Mouse (Mus musculus) limb, embryonic 12.5 days (tissue): ENCODE results near the gene Mta3. TPM values are rescaled to one million over a fixed set of nuclear protein-coding genes. Genes with fewer than 3 reads are reported as not detected.
A peak's percentile ranks its signal among the peaks of the same experiment; 100 is the strongest.
"Not testable (repeated sequence)": the region's sequence is repeated elsewhere in the genome, so short reads cannot be mapped to it uniquely, and the experiment has no call there.

Experiments
- ATAC-seq: fragments of 200-750 bp; cut with Nextera tagmentation; 2 replicates; pipeline ENCODE4 v1.8.0; 2017; ENCODE audit warnings: low read depth, moderate TSS enrichment; ENCODE audit not compliant: insufficient number of reproducible peaks, insufficient read depth, low FRiP score, low TSS enrichment
- H3K27ac ChIP-seq: fragments of 300-500 bp; sonication (generic); 2 replicates; pipeline ENCODE4 v1.5.1; 2016; ENCODE audit warnings: mild to moderate bottlenecking, moderate library complexity
- H3K27me3 ChIP-seq: fragments of 300-500 bp; sonication (generic); 2 replicates; pipeline ENCODE4 v1.6.1; 2016; ENCODE audit warnings: mild to moderate bottlenecking, moderate library complexity
- H3K36me3 ChIP-seq: fragments of 300-500 bp; sonication (generic); 2 replicates; pipeline ENCODE4 v1.6.1; 2016; ENCODE audit warnings: mild to moderate bottlenecking, moderate library complexity
- H3K4me1 ChIP-seq: fragments of 300-500 bp; sonication (generic); replicated peaks from 2 replicates; pipeline ENCODE4 v1.6.1; 2016
- H3K4me2 ChIP-seq: fragments of 300-500 bp; sonication (generic); 2 replicates; pipeline ENCODE4 v1.6.1; 2016; ENCODE audit warnings: mild to moderate bottlenecking, moderate library complexity
- H3K4me3 ChIP-seq: fragments of 300-500 bp; sonication (generic); replicated peaks from 2 replicates; pipeline ENCODE4 v1.5.1; 2016; ENCODE audit warnings: mild to moderate bottlenecking
- H3K9ac ChIP-seq: fragments of 300-500 bp; sonication (generic); replicated peaks from 2 replicates; pipeline ENCODE4 v1.6.1; 2016; ENCODE audit warnings: mild to moderate bottlenecking, moderate library complexity
- H3K9me3 ChIP-seq: fragments of 300-500 bp; sonication (generic); 2 replicates; pipeline ENCODE4 v1.6.1; 2016; ENCODE audit warnings: mild to moderate bottlenecking, moderate library complexity
- WGBS: fragments of 180-500 bp; shearing (Covaris S2); methylation state at CpG from one replicate; pipeline ENCODE4 v1.1.7; 2016; 5-methylcytosine and 5-hydroxymethylcytosine counted together
- polyA plus RNA-seq: library from polyadenylated mRNA; unstranded; fragments of >200 nt; fragmentation: Nextera tagmentation; extraction: Ambion mirVana; gene quantifications from 2 replicates; pipeline ENCODE4 v1.2.1, GENCODE M21; 2016

Mta3 gene
- polyA plus RNA-seq, 1 experiment from 2014 or later = 46.2 TPM

GRCm38 (mm10) chr17:83849717-83850116, 143.8 kb downstream of the Mta3 start:
- Histone ChIP-seq H3K27me3 (no peaks in the 10 kb centered on the region), H3K9me3 (no peaks in the 10 kb centered on the region), H3K27ac (no peak overlapping the region), H3K4me3 (no peak overlapping the region), H3K36me3 (no peaks in the 10 kb centered on the region), H3K9ac (no peak overlapping the region), H3K4me1 (peaks cover 7% of the 10 kb centered on the region; the same call in 1 of the 2 replicates), H3K4me2 (no peak overlapping the region)
- no peak for ATAC-seq
- WGBS = 74% methylated on average over 5 of the region's 5 CpGs

GRCm38 (mm10) chr17:83850458-83850857, 144.5 kb downstream of the Mta3 start:
- no peak for ATAC-seq
- Histone ChIP-seq H3K36me3 (no peaks in the 10 kb centered on the region), H3K27ac (no peak overlapping the region), H3K4me3 (no peak overlapping the region), H3K4me2 (no peak overlapping the region), H3K27me3 (no peaks in the 10 kb centered on the region), H3K9me3 (no peaks in the 10 kb centered on the region), H3K9ac (no peak overlapping the region), H3K4me1 (peaks cover 7% of the 10 kb centered on the region; the same call in 1 of the 2 replicates)
- WGBS = 10% methylated on average over 9 of the region's 9 CpGs

- Histone ChIP-seq H3K4me1 (peaks cover 7% of the 10 kb centered on the region; the same call in 1 of the 2 replicates), H3K27me3 (no peaks in the 10 kb centered on the region), H3K4me2 (no peak overlapping the region), H3K4me3 (no peak overlapping the region), H3K9me3 (no peaks in the 10 kb centered on the region), H3K36me3 (no peaks in the 10 kb centered on the region), H3K9ac (no peak overlapping the region), H3K27ac (no peak overlapping the region)
- ATAC-seq = no peak
- WGBS = 88% methylated on average over 5 of the region's 5 CpGs
Observed at GRCm38 (mm10) chr17:83850864-83851263, 144.9 kb downstream of the Mta3 start.

- H3K9me3 ChIP-seq = no peaks in the 10 kb centered on the region
- H3K4me1 ChIP-seq = peaks cover 6% of the 10 kb centered on the region; the same call in 1 of the 2 replicates
- no peaks in the 10 kb centered on the region for H3K36me3 ChIP-seq
- peaks cover 4% of the 10 kb centered on the region; the same call in 1 of the 2 replicates for H3K27me3 ChIP-seq
- no peak for ATAC-seq
- no peak overlapping the region for H3K4me3 ChIP-seq
- no peak overlapping the region for H3K27ac ChIP-seq
- no peak overlapping the region for H3K9ac ChIP-seq
- 49% methylated on average over 3 of the region's 3 CpGs for WGBS
- H3K4me2 ChIP-seq = no peak overlapping the region
Observed at GRCm38 (mm10) chr17:83853831-83854230, 147.9 kb downstream of the Mta3 start.

GRCm38 (mm10) chr17:83854284-83854918, 148.4 kb downstream of the Mta3 start:
- Histone ChIP-seq H3K9me3 (no peaks in the 10 kb centered on the region), H3K27me3 (peaks cover 4% of the 10 kb centered on the region; the same call in 1 of the 2 replicates), H3K4me1 (peaks cover under 1% of the 10 kb centered on the region; the same call in 1 of the 2 replicates), H3K9ac (no peak overlapping the region), H3K27ac (no peak overlapping the region), H3K4me3 (no peak overlapping the region), H3K4me2 (no peak overlapping the region), H3K36me3 (no peaks in the 10 kb centered on the region)
- 44% methylated on average over 12 of the region's 12 CpGs for WGBS
- ATAC-seq = no peak

GRCm38 (mm10) chr17:83858413-83858812, 152.4 kb downstream of the Mta3 start:
- no peak for ATAC-seq
- H3K36me3 ChIP-seq = no peaks in the 10 kb centered on the region
- peaks cover 5% of the 10 kb centered on the region; the same call in 1 of the 2 replicates for H3K27me3 ChIP-seq
- peaks cover 6% of the 10 kb centered on the region; the same call in 1 of the 2 replicates for H3K4me1 ChIP-seq
- H3K9ac ChIP-seq = no peak overlapping the region
- no peak overlapping the region for H3K4me3 ChIP-seq
- no peak overlapping the region for H3K27ac ChIP-seq
- H3K9me3 ChIP-seq = no peaks in the 10 kb centered on the region
- no peak overlapping the region for H3K4me2 ChIP-seq
- WGBS = 86% methylated on average over 7 of the region's 7 CpGs

- Histone ChIP-seq H3K9me3 (no peaks in the 10 kb centered on the region), H3K4me3 (no peak overlapping the region), H3K4me2 (no peak overlapping the region), H3K9ac (no peak overlapping the region), H3K36me3 (no peaks in the 10 kb centered on the region), H3K27ac (no peak overlapping the region), H3K4me1 (peaks cover 6% of the 10 kb centered on the region; the same call in 1 of the 2 replicates), H3K27me3 (peaks cover 6% of the 10 kb centered on the region; the same call in 1 of the 2 replicates)
- no peak for ATAC-seq
- 87% methylated on average over 4 of the region's 4 CpGs for WGBS
Observed at GRCm38 (mm10) chr17:83859639-83860038, 153.7 kb downstream of the Mta3 start.

- no peak overlapping the region for H3K4me3 ChIP-seq
- WGBS = 84% methylated on average over 7 of the region's 7 CpGs
Observed at GRCm38 (mm10) chr17:83860224-83860623, 154.3 kb downstream of the Mta3 start.

GRCm38 (mm10) chr17:83860968-83861367, 155.0 kb downstream of the Mta3 start:
- not testable (repeated sequence) for H3K27ac ChIP-seq, H3K9ac ChIP-seq, H3K36me3 ChIP-seq, H3K27me3 ChIP-seq, ATAC-seq, H3K4me1 ChIP-seq, H3K9me3 ChIP-seq
- peak overlapping the region; percentile 70 for H3K4me3 ChIP-seq
- WGBS = 68% methylated on average over 8 of the region's 8 CpGs
- H3K4me2 ChIP-seq = peak overlapping the region; percentile 69; the same call in 1 of the 2 replicates

More at GRCm38 (mm10) chr17:83860224-83860623, 154.3 kb downstream of the Mta3 start:
- peaks cover 6% of the 10 kb centered on the region; the same call in 1 of the 2 replicates for H3K4me1 ChIP-seq
- H3K9me3 ChIP-seq = no peaks in the 10 kb centered on the region
- no peak overlapping the region for H3K4me2 ChIP-seq
- H3K27me3 ChIP-seq = peaks cover 6% of the 10 kb centered on the region; the same call in 1 of the 2 replicates
- ATAC-seq = no peak
- H3K9ac ChIP-seq = no peak overlapping the region
- no peak overlapping the region for H3K27ac ChIP-seq
- no peaks in the 10 kb centered on the region for H3K36me3 ChIP-seq

GRCm38 (mm10) chr17:83861444-83862133, 155.6 kb downstream of the Mta3 start:
- H3K4me2 ChIP-seq = peak overlapping the region; percentile 69
- H3K9ac ChIP-seq = peak overlapping the region; percentile 76
- peak overlapping the region; percentile 70 for H3K4me3 ChIP-seq
- H3K27me3 ChIP-seq = peaks cover 6% of the 10 kb centered on the region; the same call in 1 of the 2 replicates
- no peaks in the 10 kb centered on the region for H3K9me3 ChIP-seq
- H3K36me3 ChIP-seq = no peaks in the 10 kb centered on the region
- ATAC-seq = peak; percentile 94
- under 1% methylated on average over 62 of the region's 62 CpGs for WGBS
- peak overlapping the region; percentile 93 for H3K27ac ChIP-seq
- H3K4me1 ChIP-seq = peaks cover 6% of the 10 kb centered on the region; the same call in 1 of the 2 replicates

- peaks cover 6% of the 10 kb centered on the region; the same call in 1 of the 2 replicates for H3K4me1 ChIP-seq
- H3K4me3 ChIP-seq = peak overlapping the region; percentile 70
- no peaks in the 10 kb centered on the region for H3K9me3 ChIP-seq
- peak overlapping the region; percentile 69 for H3K4me2 ChIP-seq
- ATAC-seq = peak; percentile 78
- 0 out of 2 replicates have a peak, but pooled peaks cover 2% of the 10 kb centered on the region for H3K27me3 ChIP-seq
- peak overlapping the region; percentile 76 for H3K9ac ChIP-seq
- H3K36me3 ChIP-seq = no peaks in the 10 kb centered on the region
- 2% methylated on average over 27 of the region's 27 CpGs for WGBS
- H3K27ac ChIP-seq = peak overlapping the region; percentile 93
Observed at GRCm38 (mm10) chr17:83862134-83862881, 156.3 kb downstream of the Mta3 start.
